Mouse (Mus musculus) erythroblast, embryonic 14.5 days (primary cell): ENCODE data around the gene Gpbar1.

Source experiments
- GATA1 ChIP-seq: IDR thresholded peaks from 2 replicates; pipeline ENCODE4 v1.6.1; 2012; ENCODE audit warnings: low read length, inconsistent platforms, mixed read lengths
- TAL1 ChIP-seq: IDR thresholded peaks from 3 replicates; pipeline ENCODE4 v1.6.1; 2012; ENCODE audit warnings: low read length, inconsistent platforms, mixed read lengths

DNA sequence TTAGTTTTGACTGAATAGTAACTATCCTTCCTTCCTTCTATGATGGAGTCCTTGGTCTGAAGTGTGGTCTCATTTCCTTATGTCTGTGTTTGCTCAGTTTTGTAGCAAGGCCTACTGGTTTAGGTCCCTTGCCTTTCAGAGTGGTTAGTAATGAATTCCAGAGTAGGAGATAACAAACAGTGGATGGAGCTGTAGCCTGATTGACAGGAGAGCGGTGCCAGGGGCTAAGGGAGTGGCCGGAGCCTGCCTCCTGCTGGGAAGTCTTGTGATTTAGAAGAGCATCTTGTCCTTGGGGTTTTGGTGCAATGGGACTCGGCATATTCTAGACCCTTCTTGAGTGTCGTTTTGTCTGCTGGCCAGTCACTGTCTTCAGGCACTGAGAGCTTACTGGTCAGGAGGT, 21.6 kb upstream of the Gpbar1 start:
- TF ChIP-seq GATA1 (no peak), TAL1 (no peak)
